Mouse (Mus musculus) Patski (cell line): ENCODE measurements around the gene BC051142. TPM values are rescaled to one million over a fixed set of nuclear protein-coding genes. Genes with fewer than 3 reads are reported as not detected.
A peak's percentile ranks its signal among the peaks of the same experiment; 100 is the strongest.

Source experiments
- ATAC-seq: fragments of 100-300 bp; one replicate; pipeline ENCODE4 v1.8.0; 2021
- CTCF ChIA-PET: fragments of 350-600 bp; sonication (Branson Sonifier 250); formaldehyde crosslinking; loops from one replicate; lab custom pipeline; 2022; ENCODE audit warnings: inconsistent platforms; lab: Charles Lee
- POLR2A ChIA-PET: fragments of 350-600 bp; sonication (Branson Sonifier 250); formaldehyde crosslinking; loops from one replicate; lab custom pipeline; 2022; ENCODE audit warnings: antibody characterized with exemption, inconsistent platforms; lab: Charles Lee
- DNase-seq: peaks from one replicate; pipeline ENCODE4 v3.0.0-alpha.2; 2011; ENCODE audit warnings: low read depth, low spot score
- H3K27me3 ChIP-seq: fragments of 371-371 bp; one replicate; pipeline ENCODE4 v1.5.1; 2021
- CTCF ChIP-seq: fragments of 100-300 bp; IDR thresholded peaks from one replicate; pipeline ENCODE4 v1.5.1; 2021
- in situ Hi-C: fragments of 300-500 bp; cut with MboI; formaldehyde crosslinking; loops from 3 replicates; pipeline ENCODE4 v1.11.1; 2018; ENCODE audit warnings: low pct_unique_long_range_greater_than_20kb, mixed read lengths
- polyA plus RNA-seq: library from polyadenylated mRNA; unstranded; gene quantifications from one replicate; pipeline ENCODE4 v1.2.3, GENCODE M21; 2021

The BC051142 gene
- polyA plus RNA-seq, 1 experiment from 2014 or later = not detected

DNA sequence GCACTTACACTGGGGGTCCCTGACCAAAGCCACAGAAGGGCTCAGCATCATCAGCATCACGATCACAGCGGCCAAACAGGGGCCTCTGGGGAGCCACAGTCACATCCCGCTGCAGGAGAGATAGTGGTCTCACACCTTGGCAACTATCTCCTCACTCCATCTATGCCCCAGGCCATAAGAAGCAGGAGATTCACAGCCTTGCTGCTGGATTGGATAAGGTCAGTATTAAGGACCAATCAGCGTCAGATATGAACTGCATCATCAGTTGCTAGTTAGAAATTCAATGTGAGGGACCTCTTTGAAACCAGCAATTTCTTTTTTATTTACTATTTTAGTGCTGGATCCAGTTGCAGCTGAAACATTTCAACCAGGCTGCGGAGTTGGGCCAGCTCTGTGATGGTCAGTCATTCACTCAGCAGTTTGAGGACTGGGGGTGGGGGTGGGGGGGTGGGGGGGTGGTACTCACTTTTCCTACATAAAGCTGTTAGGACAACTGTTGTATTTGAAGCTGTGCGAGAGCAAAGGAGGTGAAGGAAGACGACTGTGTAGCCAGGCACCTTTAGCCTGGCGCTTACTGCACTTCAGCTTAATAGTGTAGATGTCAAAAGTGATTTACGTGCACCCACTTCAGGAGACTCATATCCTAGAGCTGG, 436 bp upstream of the BC051142 start:
- no peak for TF ChIP-seq CTCF
- in situ Hi-C loops = no loop called here
- peaks cover 63% of the 10 kb centered on the region for H3K27me3 ChIP-seq
- ATAC-seq (no peak), DNase-seq (no peak)
- CTCF ChIA-PET = interaction anchor here (0.9 kb wide), 1 partner anchor 20 kb away, joined by 3 read pairs; no protein-coding TSS in a partner anchor
- POLR2A ChIA-PET = no interaction called here

- DNase-seq (no peak), ATAC-seq (no peak)
- H3K27me3 ChIP-seq = peaks cover 59% of the 10 kb centered on the region
- in situ Hi-C loops = no loop called here
- TF ChIP-seq CTCF = no peak
- POLR2A ChIA-PET = no interaction called here
- CTCF ChIA-PET = interaction anchor here (1.5 kb wide), 1 partner anchor 12 kb away, joined by 5 read pairs; no protein-coding TSS in a partner anchor
Observed at GRCm38 (mm10) chr17:34399394-34399715, 735 bp downstream of the BC051142 start.

GRCm38 (mm10) chr17:34411117-34411516, 12.5 kb downstream of the BC051142 start:
- ChIA-PET POLR2A (no interaction called here), CTCF (interaction anchor here (1.2 to 1.8 kb wide), 5 partner anchors 12 to 160 kb away, joined by 3 to 5 read pairs (median 4); no protein-coding TSS in a partner anchor)
- DNase-seq = no peak
- ATAC-seq = no peak
- in situ Hi-C loops = no loop called here
- TF ChIP-seq CTCF = peak; percentile 84
- peaks cover 65% of the 10 kb centered on the region for H3K27me3 ChIP-seq

DNA sequence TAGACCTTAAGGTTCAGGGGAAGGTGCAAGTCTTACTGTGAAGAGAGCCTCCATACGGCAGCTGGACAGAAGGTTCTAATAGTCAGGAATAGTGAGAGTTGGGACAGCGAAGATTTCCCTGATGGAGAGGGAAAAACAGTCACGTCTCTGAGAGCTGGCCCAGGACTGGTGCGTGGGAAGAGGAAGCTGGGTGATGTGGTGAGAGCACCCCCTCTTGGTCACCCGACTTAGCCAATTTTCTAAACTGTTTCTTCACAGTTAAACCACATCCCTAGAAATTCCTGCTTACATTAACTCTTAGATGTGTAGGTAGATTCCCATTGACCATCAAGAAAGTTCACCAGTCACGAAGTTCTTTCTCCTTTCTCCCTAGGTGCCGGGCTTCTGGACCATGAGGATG, 21.4 kb downstream of the BC051142 start:
- H3K27me3 ChIP-seq = peaks cover 77% of the 10 kb centered on the region
- POLR2A ChIA-PET = no interaction called here
- in situ Hi-C loops = no loop called here
- DNase-seq (no peak), ATAC-seq (no peak)
- no peak for TF ChIP-seq CTCF
- CTCF ChIA-PET = no interaction called here

DNA sequence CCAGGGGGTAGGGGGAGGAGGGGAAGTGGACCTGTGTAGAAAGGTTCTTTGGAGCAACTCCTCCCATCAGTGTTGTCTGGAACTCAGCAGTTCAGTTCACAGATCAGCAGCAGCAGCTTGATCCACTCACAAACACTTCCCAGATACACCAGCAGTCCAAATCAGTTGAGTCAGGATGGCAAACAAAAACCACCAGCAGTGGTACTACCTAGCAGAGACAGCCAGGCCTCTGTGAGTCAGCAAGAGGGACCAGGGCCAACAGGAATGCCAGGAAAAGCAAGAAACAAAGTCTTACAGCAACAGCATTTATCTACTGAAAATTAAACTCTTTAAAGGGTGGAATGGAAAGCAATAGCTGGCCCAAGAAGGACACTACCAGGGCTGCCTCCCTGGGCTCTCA, 29.0 kb downstream of the BC051142 start:
- CTCF ChIA-PET = no interaction called here
- POLR2A ChIA-PET = no interaction called here
- TF ChIP-seq CTCF = no peak
- peaks cover 32% of the 10 kb centered on the region for H3K27me3 ChIP-seq
- in situ Hi-C loops = no loop called here
- ATAC-seq (no peak), DNase-seq (no peak)

DNA sequence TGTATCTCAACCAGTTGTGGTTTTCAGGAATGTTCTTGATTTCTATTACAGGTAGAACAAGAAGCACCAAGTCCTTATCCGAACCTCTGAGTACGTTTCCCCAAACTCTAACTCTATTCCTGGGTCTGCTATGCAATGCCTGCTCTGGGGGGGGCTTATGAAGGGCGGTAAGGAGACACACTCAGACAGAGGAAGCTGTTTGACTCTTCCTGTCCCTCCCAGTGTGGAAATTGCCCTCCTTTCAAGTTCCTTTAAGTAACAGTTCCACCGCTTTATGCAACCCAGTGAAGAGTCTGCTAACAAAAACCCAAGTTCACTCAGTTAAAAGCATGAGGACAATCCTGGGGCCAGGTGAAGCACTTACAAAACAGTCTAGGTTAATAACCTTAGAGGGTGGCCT, 38.5 kb downstream of the BC051142 start:
- DNase-seq (no peak), ATAC-seq (no peak)
- POLR2A ChIA-PET = no interaction called here
- in situ Hi-C loops = no loop called here
- no peak for TF ChIP-seq CTCF
- H3K27me3 ChIP-seq = peaks cover 8% of the 10 kb centered on the region
- CTCF ChIA-PET = no interaction called here

DNA sequence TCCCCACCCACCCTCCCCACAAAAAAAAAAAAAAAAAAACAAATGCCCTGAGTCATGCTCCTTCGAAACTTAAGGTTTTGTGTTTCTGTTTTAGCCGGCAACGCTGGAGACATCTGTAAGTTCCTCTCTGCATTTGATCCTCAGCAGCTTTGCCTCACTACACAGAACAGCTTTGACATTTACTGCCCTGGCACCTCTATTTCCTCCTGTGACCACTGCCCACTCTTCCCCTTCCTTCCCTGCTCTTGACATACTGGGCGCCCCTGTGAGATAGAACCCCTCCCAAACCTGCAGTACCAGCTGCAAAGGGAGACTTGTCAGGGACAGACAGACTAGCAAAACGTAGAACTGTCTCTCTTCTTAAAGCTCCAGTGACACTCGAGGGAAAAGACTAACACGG, 39.0 kb downstream of the BC051142 start:
- ChIA-PET CTCF (no interaction called here), POLR2A (no interaction called here)
- ATAC-seq = no peak
- in situ Hi-C loops = no loop called here
- TF ChIP-seq CTCF = no peak
- DNase-seq = no peak
- H3K27me3 ChIP-seq = peaks cover 8% of the 10 kb centered on the region

DNA sequence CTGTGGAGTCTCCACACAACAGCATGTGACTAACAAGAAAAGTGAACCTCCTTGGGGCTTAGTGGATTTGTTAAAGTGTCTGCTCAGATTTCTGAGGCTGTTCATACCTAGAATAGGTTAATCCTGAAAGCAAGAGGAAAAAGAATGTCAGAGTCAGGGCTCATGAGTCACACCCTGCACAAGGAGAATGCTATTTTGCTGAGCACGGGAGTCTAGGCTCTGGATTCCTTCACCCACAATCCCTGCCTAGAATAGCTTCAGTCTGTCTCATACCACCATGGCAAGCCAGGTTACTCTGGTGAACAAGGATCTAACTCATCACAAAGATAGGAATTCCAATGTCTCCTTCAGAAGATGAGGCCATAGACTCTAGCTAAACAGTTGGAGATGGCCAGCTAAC, 40.0 kb downstream of the BC051142 start:
- H3K27me3 ChIP-seq = peaks cover 10% of the 10 kb centered on the region
- in situ Hi-C loops = no loop called here
- CTCF ChIA-PET = interaction anchor here (2.2 kb wide), 1 partner anchor 11 kb away, joined by 7 read pairs; no protein-coding TSS in a partner anchor
- ATAC-seq (peak; percentile 51), DNase-seq (no peak)
- POLR2A ChIA-PET = no interaction called here
- no peak for TF ChIP-seq CTCF

DNA sequence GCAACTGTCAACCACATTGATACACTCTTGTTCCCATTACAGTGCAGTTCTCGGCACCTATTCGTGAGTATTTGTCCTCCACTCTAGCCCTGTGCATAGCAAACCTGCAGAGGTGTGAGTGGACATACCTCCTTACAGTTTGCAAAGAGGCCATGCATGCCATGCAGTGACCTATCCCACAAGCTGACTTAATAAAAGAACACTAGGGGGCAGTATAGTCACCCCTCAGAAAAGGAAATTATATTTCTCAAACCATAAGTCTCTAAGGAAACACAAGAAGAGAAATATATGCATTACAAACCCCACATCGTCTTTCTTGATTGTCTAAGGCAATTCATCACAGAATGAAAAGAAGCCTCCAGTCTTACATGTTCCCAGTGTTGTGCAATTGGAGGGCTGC, 41.2 kb downstream of the BC051142 start:
- ChIA-PET CTCF (interaction anchor here (0.9 to 2.2 kb wide), 3 partner anchors 8 to 15 kb away, joined by 3 to 7 read pairs (median 3); no protein-coding TSS in a partner anchor), POLR2A (no interaction called here)
- ATAC-seq = no peak
- DNase-seq = no peak
- in situ Hi-C loops = no loop called here
- TF ChIP-seq CTCF = peak; percentile 62
- peaks cover 19% of the 10 kb centered on the region for H3K27me3 ChIP-seq

GRCm38 (mm10) chr17:34441990-34442389, 43.4 kb downstream of the BC051142 start:
- POLR2A ChIA-PET = no interaction called here
- peaks cover 26% of the 10 kb centered on the region for H3K27me3 ChIP-seq

DNA sequence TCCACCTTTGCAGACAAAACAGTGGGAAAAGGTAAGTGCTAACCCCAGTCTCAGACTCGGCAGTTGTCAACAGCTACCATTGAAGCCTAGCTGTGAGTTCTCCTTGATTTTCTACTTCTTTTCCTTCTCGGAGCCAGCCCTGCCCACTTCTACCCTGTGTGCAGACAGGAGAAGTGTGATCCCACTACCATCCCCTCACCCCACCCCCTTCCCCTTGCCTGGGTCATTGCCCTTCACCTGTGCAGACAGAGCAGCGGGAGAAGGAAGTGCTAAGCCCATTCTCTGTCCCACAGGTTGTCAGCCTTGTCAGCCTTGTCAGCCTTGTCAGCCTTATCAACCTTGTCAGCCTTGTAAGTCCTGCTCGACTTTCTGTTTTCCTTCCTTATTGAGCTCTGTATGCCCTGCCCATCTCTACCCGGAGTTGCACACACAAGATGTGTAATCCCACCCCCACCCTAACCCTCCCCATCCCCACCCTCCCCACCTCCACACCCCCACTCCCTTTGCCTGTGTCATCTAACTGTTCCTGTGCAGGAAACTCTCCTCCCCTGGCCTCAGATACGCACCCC, 49.9 kb downstream of the BC051142 start:
- peaks cover 77% of the 10 kb centered on the region for H3K27me3 ChIP-seq
- no peak for ATAC-seq
- ChIA-PET POLR2A (no interaction called here), CTCF (interaction anchor here (1.7 to 1.8 kb wide), 2 partner anchors 9 kb away, joined by 3 to 7 read pairs; no protein-coding TSS in a partner anchor)
- no peak for TF ChIP-seq CTCF
- in situ Hi-C loops = no loop called here
- no peak for DNase-seq

More at GRCm38 (mm10) chr17:34441990-34442389, 43.4 kb downstream of the BC051142 start:
- ATAC-seq (no peak), DNase-seq (no peak)
- in situ Hi-C loops = no loop called here
- CTCF ChIA-PET = interaction anchor here (1.2 kb wide), 1 partner anchor 21 kb away, joined by 3 read pairs; no protein-coding TSS in a partner anchor
- no peak for TF ChIP-seq CTCF
